Mouse (Mus musculus) left cerebral cortex, adult 11 months (tissue): Measurements from ENCODE around the gene Ehbp1.

ENCODE experiments used
- DNase-seq: peaks from one replicate; pipeline ENCODE4 v3.0.0; 2022; ENCODE audit warnings: low spot score

The Ehbp1 gene

DNA sequence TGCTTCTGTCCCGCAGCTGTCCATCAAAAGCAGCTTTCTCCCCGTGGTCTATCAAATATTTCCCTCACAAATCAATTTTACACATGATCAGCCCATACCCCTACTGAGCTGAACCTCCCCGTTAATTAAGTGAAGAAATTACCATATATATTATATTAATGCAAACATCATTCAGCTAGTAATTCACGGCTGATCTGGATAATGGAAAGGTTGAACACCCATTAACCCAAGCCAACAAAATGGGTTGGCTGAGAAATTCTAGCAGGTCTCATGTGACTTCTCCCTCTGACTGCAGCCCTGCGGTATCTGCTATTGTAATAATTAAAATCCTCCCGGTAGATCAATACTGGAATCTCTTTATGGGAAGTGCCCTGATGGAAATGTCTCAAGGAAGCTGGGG is 286.2 kb downstream of the Ehbp1 start:
- no peak for DNase-seq

DNA sequence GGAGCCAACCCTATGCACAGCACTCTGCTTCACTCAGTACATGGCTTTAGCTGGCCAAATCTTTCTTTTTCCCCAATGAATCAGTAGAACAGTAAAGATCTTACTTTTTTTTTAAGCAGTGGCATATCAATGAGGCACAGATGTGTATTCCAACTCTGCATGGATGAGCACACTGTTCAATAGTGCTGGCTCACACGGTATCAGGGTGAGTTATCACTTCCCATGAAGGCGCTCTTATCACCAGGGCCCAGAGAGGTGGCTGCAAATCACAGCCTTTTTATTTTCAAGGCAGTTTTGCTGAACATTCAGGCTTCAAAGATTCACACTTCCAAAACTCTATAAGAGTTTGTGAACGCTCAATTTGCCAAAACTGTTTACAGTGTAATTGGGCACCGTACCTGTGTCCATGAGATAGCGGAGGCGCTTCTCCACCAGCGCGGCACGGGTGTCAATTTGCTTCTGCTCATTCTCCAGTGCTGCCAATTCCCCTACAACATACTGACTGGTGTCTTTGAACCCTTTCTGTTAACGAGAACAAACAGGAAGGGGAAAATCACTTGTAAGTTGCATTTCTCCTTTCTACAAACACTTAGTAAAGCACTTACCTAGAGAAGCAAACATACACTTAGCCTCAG is 288.9 kb downstream of the Ehbp1 start:
- DNase-seq = no peak

DNA sequence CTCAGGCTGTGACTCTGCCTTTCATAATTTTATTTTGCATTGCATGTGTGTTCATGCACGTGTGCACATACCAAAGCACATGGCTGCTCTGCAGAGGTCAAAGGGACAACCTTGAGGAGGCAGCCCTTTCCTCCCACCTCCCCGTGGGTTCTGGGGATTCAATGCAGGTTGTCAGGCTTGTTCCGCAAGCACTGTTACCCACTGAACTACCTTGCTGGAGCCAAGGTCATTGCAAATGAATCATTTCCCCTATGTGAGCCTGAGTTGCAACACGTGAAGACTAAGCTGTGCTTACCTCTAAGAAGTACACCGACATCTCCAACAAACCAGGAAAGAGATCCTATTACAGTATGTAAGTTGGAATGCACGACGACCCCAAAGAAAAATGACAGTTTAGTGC is 291.2 kb downstream of the Ehbp1 start:
- DNase-seq = no peak

- no peak for DNase-seq
Observed at GRCm38 (mm10) chr11:22039854-22040426, 302.2 kb downstream of the Ehbp1 start.

- DNase-seq = no peak
Observed at GRCm38 (mm10) chr11:22034564-22035105, 307.5 kb downstream of the Ehbp1 start.

- DNase-seq = no peak
Observed at GRCm38 (mm10) chr11:22033582-22033981, 308.5 kb downstream of the Ehbp1 start.

DNA sequence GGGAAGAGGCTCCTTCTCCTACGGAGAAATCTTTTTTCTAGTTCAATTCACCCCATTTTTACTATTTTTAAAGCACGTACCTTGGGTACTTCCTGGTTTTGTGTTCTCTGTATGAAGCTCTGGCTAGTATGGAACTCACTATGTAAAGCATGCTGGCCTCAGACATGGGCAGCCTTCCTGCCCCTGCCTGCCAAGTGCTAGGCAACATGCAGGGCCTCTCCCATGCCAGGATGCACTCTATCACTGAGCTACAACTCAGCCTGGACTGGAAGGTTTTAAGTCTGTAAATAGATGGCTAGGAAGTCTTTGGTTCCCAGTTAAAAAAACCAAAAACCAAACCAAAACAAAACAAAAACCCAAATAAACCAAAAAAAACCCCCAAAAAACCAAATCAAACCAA is 321.5 kb downstream of the Ehbp1 start:
- DNase-seq = no peak

DNA sequence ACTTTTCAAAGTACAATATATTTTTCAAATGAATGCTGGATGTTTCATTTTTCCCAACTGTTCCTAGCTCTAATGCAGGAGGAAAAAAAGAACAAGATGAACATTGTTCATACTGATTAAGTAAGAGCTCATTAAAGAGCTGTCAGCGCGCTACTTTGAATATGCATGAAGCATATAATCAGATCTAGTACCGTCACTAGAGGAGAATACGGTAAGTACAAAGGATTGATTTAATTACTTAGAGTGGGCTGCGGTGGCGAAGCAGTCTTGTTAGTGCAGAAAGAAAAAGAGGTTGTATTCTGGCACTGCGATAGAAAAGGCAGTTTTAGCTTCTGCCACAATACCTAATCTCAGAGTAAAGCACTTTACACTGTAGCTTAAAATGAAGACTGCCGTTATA is 324.6 kb downstream of the Ehbp1 start:
- no peak for DNase-seq

GRCm38 (mm10) chr11:22016341-22016740 is 325.8 kb downstream of the Ehbp1 start:
- DNase-seq = no peak

- DNase-seq = no peak
Observed at GRCm38 (mm10) chr11:22008817-22009216, 333.3 kb downstream of the Ehbp1 start.

GRCm38 (mm10) chr11:22008129-22008596 is 333.9 kb downstream of the Ehbp1 start:
- DNase-seq = no peak

DNA sequence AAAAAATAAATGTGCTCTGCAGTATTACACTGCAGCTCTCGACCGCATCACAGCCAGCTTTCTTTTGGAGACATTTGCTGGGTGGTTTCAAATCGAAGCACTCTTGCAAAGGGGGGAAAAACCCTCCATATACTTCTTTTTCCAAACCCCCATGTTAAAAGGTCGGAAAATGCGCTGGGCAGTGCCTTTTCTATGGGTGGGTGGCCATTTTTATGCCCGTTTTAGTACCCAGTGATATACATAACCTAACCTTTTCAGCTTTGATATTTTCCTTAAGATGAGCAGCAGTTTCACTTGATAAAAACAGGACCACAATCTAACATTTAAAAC is 334.3 kb downstream of the Ehbp1 start:
- DNase-seq = no peak

DNA sequence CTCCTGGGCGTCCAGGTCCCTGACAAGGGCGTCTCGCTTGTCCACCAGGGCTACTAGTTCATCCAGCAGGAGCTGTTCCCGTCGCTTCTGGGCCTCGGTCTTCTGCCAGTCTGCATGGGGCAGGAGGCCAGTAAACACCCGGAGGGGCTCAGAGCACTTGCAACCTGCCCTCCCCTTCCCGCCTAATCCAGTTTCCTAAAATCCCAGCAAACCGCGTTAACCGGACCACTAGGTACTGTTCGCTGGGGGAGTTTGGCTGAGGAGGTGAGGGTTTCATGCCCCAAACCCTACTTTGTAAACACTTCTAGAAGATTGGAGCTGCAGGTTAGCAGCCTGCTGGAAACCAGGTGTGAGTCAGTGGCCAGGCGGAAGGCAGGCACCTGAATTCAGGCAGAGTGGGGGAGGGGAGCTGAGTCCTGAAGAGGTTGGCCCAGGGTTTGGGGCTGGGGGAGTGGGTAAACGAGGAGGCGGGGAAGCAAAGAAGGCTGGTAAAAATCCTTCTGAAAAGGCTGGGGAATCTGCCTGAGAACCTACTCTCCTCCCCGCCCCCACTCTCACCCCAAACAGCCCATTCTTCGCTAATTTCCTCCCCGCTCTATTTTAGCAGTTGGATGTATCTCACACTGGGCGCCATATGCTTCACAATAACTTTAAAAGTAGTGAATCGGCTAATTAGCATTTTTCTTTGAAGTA is 334.9 kb downstream of the Ehbp1 start:
- DNase-seq = no peak

- DNase-seq = no peak
Observed at GRCm38 (mm10) chr11:22006471-22007087, 335.5 kb downstream of the Ehbp1 start.

DNA sequence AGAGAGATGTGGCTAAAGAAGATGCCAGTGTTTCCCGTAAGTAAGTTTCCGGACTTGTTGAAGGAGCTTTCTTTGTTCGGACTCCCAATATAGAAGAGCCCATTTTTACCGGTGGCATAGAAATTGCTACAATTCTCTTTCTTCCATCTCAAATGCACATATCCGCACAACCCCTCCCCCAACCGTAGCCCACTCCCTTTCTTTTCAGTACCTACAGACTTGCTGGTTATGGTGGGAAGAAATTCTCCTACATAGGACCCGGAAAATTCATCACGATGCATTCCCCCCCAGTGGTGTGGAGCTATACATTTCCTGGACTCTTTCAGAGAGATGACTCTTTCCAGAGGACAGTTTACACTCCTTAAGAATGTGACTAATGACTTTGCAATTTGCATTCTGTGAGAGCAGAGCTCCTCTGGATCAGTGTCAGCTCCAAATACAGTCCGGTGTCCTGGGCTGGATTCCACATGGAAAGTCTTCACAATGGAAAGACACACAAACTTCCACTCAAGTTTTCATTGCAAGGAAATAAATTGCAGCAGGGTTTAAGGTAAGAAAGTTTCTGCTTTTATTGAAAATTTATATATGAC is 336.7 kb downstream of the Ehbp1 start:
- no peak for DNase-seq

DNA sequence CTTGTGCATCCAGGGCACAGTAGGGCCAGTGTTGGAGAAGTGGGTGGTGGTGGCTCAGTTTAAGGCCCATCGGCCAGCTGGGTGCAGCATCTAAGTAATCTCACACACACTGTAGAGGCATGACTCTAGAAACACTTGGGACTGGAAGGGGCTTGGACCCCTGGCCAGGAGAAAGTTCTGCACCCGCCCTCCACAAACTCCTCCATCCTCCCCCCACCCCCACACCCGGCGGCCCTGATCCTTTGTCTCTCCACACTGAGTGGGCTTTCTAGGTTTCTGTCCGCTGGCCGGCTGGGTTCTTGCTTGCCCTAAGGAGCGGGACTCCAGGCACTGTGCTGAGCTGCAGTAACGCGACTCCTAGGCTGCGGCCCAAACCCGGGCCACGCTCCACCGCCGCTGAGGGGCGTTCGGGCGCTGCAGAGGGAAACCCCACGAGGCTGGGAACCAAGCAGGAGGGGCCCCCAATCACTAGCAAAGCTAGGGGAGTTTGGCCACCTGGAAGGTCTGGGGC is 337.7 kb downstream of the Ehbp1 start:
- no peak for DNase-seq

DNA sequence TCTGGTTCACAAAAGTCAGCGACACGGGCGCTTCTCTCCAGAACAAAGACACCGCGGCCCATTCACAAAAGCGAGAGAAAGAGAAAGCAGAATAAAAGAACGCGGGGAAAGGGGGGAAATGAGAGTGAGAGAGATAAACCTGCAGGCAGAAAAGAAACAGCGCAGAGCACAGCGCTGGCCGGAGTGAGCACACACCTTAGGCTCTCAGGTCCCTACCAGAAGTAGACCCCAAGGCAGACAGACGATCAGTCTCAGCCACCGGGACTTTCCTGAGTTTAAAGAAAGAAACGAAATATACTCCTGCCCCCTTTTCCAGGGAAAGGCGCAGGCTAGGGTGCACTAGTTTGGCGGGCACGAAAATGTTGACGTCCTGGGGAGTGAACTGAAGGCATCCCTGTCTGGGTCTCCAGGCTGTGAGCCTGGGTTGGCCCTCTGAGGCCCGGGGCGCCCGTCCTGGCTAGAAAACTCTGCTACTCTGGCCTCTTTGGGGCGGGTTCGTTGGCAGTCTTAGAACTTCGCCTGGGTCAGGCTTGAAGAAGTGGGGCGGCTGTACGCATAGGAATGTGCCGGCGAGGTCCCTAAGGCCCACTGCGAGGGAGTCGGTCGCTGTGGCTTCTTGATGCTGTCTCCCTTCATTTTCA is 338.6 kb downstream of the Ehbp1 start:
- DNase-seq = no peak

GRCm38 (mm10) chr11:22002783-22003340 is 339.2 kb downstream of the Ehbp1 start, which contains the start of gene Otx1:
Gene Otx1 (minus strand): TSS chr11:22002897.
- no peak for DNase-seq

DNA sequence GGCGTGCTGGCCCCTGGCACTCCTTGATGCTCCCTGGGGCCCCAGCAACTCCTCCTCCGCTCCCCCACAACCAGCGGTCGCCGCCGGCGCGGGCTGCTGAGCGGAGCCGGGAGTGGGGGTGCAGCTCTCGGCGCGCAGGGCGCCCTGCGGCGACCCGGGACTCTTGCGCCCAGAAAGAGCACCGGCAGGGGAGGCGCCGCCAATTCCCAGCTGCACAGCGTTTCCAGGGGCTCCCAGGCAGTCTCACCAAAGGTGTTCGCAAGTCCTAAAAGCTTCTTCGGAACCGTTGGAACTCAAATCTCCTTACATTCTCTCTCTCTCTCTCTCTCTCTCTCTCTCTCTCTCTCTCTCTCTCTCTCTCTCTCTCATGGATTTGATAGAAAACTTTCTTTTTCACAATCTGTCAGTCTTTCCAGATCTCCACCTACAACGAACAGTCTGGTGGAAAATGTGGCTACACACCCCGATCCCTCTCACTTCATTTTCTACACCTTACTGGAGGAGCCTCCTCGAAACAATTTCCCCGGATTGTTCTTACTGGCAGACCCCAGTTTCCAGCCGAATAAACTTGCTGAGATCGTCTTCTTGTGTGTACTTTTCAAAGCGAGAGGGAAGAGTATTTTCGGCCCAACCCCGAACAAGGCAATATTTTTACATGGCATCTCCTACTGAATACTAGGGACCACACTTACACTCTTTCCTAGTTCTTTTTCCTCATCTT is 339.9 kb downstream of the Ehbp1 start:
- no peak for DNase-seq

GRCm38 (mm10) chr11:22001321-22002061 is 340.6 kb downstream of the Ehbp1 start:
- DNase-seq = no peak
